Comparison of ENCODE assay signal across 18 mouse cellular contexts in the genomic region with DNA sequence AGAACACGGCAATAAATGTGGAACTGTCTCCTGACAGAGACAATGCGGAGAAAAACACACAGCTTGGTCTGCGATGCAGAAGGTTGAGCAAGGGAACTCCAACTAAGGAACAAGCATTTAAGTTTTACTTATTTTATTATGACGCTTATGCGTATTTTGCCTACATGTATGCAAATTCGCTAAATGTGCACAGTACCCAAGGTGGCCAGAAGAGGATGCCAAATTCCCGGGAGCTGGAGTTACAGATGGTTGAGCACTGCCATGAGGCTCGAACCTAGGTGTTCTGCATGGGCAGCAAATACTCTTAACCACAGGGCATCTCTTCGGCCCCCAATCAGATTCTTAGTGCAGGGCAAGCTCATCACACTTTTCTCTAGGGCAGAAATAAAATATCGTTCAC. TPM values are rescaled to one million over a fixed set of nuclear protein-coding genes. Genes with fewer than 3 reads are reported as not detected.
A peak's percentile ranks its signal among the peaks of the same experiment; 100 is the strongest.
DNase-seq lines count a peak whose midpoint lies in the region; ATAC-seq and TF ChIP-seq lines count a peak whose summit lies in the region.
"Had no signal": no experiment of that assay in that cellular context is flagged by ENCODE, and none has a peak within 500 bp of the region (broad histone marks: within the 10 kb centered on the region; RNA-seq: fewer than 3 reads in every experiment).

No protein-coding gene starts in this region.

- H3K9me3 ChIP-seq in ES-E14 (ENCODE audit: control insufficient read depth, insufficient read depth, low read depth, low read length): no peaks in the 10 kb centered on the region
- H3K9me3 ChIP-seq: embryonic facial prominence, embryonic 13.5 days; liver, embryonic 13.5 days had no signal

- no peak overlapping the region for H3K9ac ChIP-seq in ES-E14 (ENCODE audit: insufficient read depth, low read depth, low read length, poor library complexity, severe bottlenecking)
- H3K9ac ChIP-seq: embryonic facial prominence, embryonic 13.5 days; liver, embryonic 13.5 days had no signal

- H3K36me3 ChIP-seq in ES-E14 (ENCODE audit: control insufficient read depth, insufficient read depth, low read length, poor library complexity, severe bottlenecking): no peaks in the 10 kb centered on the region
- H3K36me3 ChIP-seq: embryonic facial prominence, embryonic 13.5 days; liver, embryonic 13.5 days had no signal

- intact Hi-C loops in left cerebral cortex, adult 2 months (cut with DNase I): no loop called here
- intact Hi-C loops in left cerebral cortex, postnatal 10 days (cut with DNase I): no loop called here

- H3K4me3 ChIP-seq in left cerebral cortex, adult 2 months: no peak overlapping the region
- H3K4me3 ChIP-seq in ES-E14 (ENCODE audit: insufficient read depth in 1 of 2, low read depth in 1 of 2, low read length in 2 of 2, poor library complexity in 1 of 2, severe bottlenecking in 1 of 2): no peak overlapping the region
- H3K4me3 ChIP-seq: embryonic facial prominence, embryonic 13.5 days; liver, embryonic 13.5 days had no signal

- H3K4me1 ChIP-seq in ES-E14 (ENCODE audit: control insufficient read depth in 2 of 2, insufficient read depth in 2 of 2, low read length in 2 of 2, poor library complexity in 1 of 2): no peaks in the 10 kb centered on the region
- H3K4me1 ChIP-seq: embryonic facial prominence, embryonic 13.5 days; liver, embryonic 13.5 days had no signal

- peak; percentile 79; the same call in 1 of the 2 replicates for ATAC-seq in frontal cortex, adult (ENCODE audit: low TSS enrichment)
- ATAC-seq in megakaryocyte, adult 5-6 weeks (ENCODE audit: poor library complexity, severe bottlenecking): no peak
- ATAC-seq: CD4-positive, CD25-positive, alpha-beta regulatory T cell, adult 4 months; forebrain, embryonic 14.5 days; hindbrain, embryonic 16.5 days had no signal

- in situ Hi-C loops in ES-E14 (cut with MboI; ENCODE audit: low sequenced_read_pairs in 2 of 2, unreplicated experiment in 2 of 2): no loop called here

- no peak overlapping the region for H3K27ac ChIP-seq in left cerebral cortex, adult 2 months
- no peak overlapping the region for H3K27ac ChIP-seq in ES-E14 (ENCODE audit: insufficient read depth, low read depth, low read length, poor library complexity, severe bottlenecking)
- H3K27ac ChIP-seq: embryonic facial prominence, embryonic 13.5 days; liver, embryonic 13.5 days had no signal

- no peak for DNase-seq in frontal cortex, postnatal 25 days (ENCODE audit: low spot score in 2 of 2)
- no peak for DNase-seq in left cerebral cortex, adult 2 months (ENCODE audit: extremely low spot score in 1 of 2, low spot score in 2 of 2)
- no peak for DNase-seq in left cerebral cortex, postnatal 10 days (ENCODE audit: extremely low spot score in 1 of 2, low spot score in 2 of 2)
- DNase-seq in 3T3-L1 (ENCODE audit: low read depth, low spot score) (peak; percentile 25), ES-E14 (ENCODE audit: low read depth, low spot score) (no peak)
- no peak for DNase-seq in spleen, postnatal 4 days (ENCODE audit: low spot score in 2 of 2)
- DNase-seq: adrenal gland, postnatal 25 days; cerebellum, adult 11-12 months; heart, postnatal 10 days; layer of hippocampus, postnatal 36 days; liver, embryonic 13.5 days; spleen, adult 18-20 months had no signal

- TF ChIP-seq CTCF in left cerebral cortex, adult 2 months (IDR thresholded peaks at IDR 0.05): peak; percentile 59

TF ChIP-seq in ES-E14, 5 proteins besides CTCF, POLR2A, EP300 and RAD21:
- TF ChIP-seq MAFK (IDR thresholded peaks at IDR 0.05; ENCODE audit: insufficient read depth, low read depth, low read length): no peak
- peak; percentile 31; the same call in 1 of the 2 replicates for TF ChIP-seq ZC3H11A (IDR thresholded peaks at IDR 0.05; ENCODE audit: borderline replicate concordance, low read depth, low read length)
- TF ChIP-seq CHD2 (IDR thresholded peaks at IDR 0.05; ENCODE audit: low read depth, low read length): no peak
- TF ChIP-seq ZNF384 (IDR thresholded peaks at IDR 0.05; ENCODE audit: low read depth, low read length): no peak
- no peak for TF ChIP-seq HCFC1 (IDR thresholded peaks at IDR 0.05; ENCODE audit: borderline replicate concordance, insufficient read depth, low read length)

RNA-seq across cellular contexts. Expression of a gene that starts 13.3 kb away (rescaled TPM):
- total RNA-seq in left cerebral cortex, adult 2 months (2021): 1 to 10 TPM; 1.9 to 2.4 TPM
- 1 to 10 TPM; 4.1 to 5.4 TPM for total RNA-seq in left cerebral cortex, postnatal 10 days (2021)
- 0.26 and 0.58 TPM in 2 replicates for total RNA-seq in ES-E14 (2012; rRNA removed)
- 0.36 TPM in 1 of 2 replicates, not detected in the other for total RNA-seq in megakaryocyte, adult 5-6 weeks (2015)
- 0.12 and 0.40 TPM in 2 replicates for total RNA-seq in megakaryocyte, adult 5-6 weeks (2017)

RNA-seq across cellular contexts. Expression of a gene that starts 50.3 kb away (rescaled TPM):
- 100 to 1,000 TPM; 818 to 835 TPM for total RNA-seq in left cerebral cortex, adult 2 months (2021)
- 100 to 1,000 TPM; 466 to 479 TPM for total RNA-seq in left cerebral cortex, postnatal 10 days (2021)
- 139 and 178 TPM in 2 replicates for total RNA-seq in ES-E14 (2012; rRNA removed)
- total RNA-seq in megakaryocyte, adult 5-6 weeks (2015): 38.8 and 41.7 TPM in 2 replicates
- 26.8 and 28.5 TPM in 2 replicates for total RNA-seq in megakaryocyte, adult 5-6 weeks (2017)
